Mouse (Mus musculus) MEL (cell line): ENCODE data around the gene Rpl13a. TPM values are rescaled to one million over a fixed set of nuclear protein-coding genes. Genes with fewer than 3 reads are reported as not detected.

ENCODE experiments used
- DNase-seq: peaks from one replicate; pipeline ENCODE4 v3.0.0; 2011; ENCODE audit warnings: low read depth, low spot score
- H3K27ac ChIP-seq: 2 replicates; pipeline ENCODE4 v1.5.1; 2012; ENCODE audit warnings: low read depth, mild to moderate bottlenecking, control low read depth, low read length, moderate library complexity; ENCODE audit not compliant: control insufficient read depth
- H3K27me3 ChIP-seq, 2 experiments: fragments of 150-350 bp in 1 of 2; sonication (generic) in 1 of 2; 2 replicates each; pipeline ENCODE4 v1.6.1; 2012; ENCODE audit warnings: low read length in 2 of 2, mild to moderate bottlenecking in 2 of 2, improper control_type of control experiment in 1 of 2, moderate library complexity in 1 of 2; ENCODE audit not compliant: insufficient read depth in 2 of 2, control insufficient read depth in 1 of 2
- H3K36me3 ChIP-seq, 2 experiments: 2 replicates each; pipeline ENCODE4 v1.6.1; 2012 to 2014; ENCODE audit warnings: low read length in 2 of 2, improper control_type of control experiment in 1 of 2, inconsistent platforms in 1 of 2, mild to moderate bottlenecking in 1 of 2; ENCODE audit not compliant: insufficient read depth in 2 of 2, control insufficient read depth in 1 of 2
- H3K4me1 ChIP-seq, 2 experiments: fragments of 150-350 bp in 1 of 2; sonication (generic) in 1 of 2; 2 replicates each; pipeline ENCODE4 v1.6.1; 2012; ENCODE audit warnings: low read length in 2 of 2, improper control_type of control experiment in 1 of 2, mild to moderate bottlenecking in 1 of 2; ENCODE audit not compliant: insufficient read depth in 2 of 2, control insufficient read depth in 1 of 2
- H3K4me3 ChIP-seq, 2 experiments: fragments of 150-350 bp in 1 of 2; sonication (generic) in 1 of 2; 2 replicates each; pipeline ENCODE4 v1.5.1; 2012; ENCODE audit warnings: low read depth in 2 of 2, low read length in 2 of 2, mild to moderate bottlenecking in 2 of 2, moderate library complexity in 2 of 2, control low read depth in 1 of 2, improper control_type of control experiment in 1 of 2; ENCODE audit not compliant: control insufficient read depth in 1 of 2, insufficient read depth in 1 of 2
- H3K79me2 ChIP-seq: 2 replicates; pipeline ENCODE4 v1.6.1; 2012; ENCODE audit warnings: mild to moderate bottlenecking, low read length, moderate library complexity; ENCODE audit not compliant: control insufficient read depth, poor library complexity, insufficient read depth
- H3K9ac ChIP-seq: 2 replicates; pipeline ENCODE4 v1.6.1; 2012; ENCODE audit warnings: low read depth, mild to moderate bottlenecking, control low read depth, low read length, moderate library complexity; ENCODE audit not compliant: control insufficient read depth, poor library complexity, severe bottlenecking
- H3K9me3 ChIP-seq: fragments of 150-350 bp; sonication (generic); replicated peaks from 2 replicates; pipeline ENCODE4 v1.6.1; 2012; ENCODE audit warnings: mild to moderate bottlenecking, low read length, improper control_type of control experiment, moderate library complexity; ENCODE audit not compliant: insufficient read depth
- CHD1 ChIP-seq: IDR thresholded peaks from 2 replicates; pipeline ENCODE4 v1.6.1; 2012; ENCODE audit warnings: low read depth, mild to moderate bottlenecking, inconsistent platforms, low read length, improper control_type of control experiment
- ELF1 ChIP-seq: IDR thresholded peaks from 2 replicates; pipeline ENCODE4 v1.6.1; 2014; ENCODE audit warnings: low read depth, mild to moderate bottlenecking, inconsistent platforms, low read length, improper control_type of control experiment, moderate library complexity
- EP300 ChIP-seq, 2 experiments: IDR thresholded peaks; 2 replicates each; pipeline ENCODE4 v1.6.1; 2011; ENCODE audit warnings: improper control_type of control experiment in 2 of 2, low read length in 2 of 2, low read depth in 1 of 2, mild to moderate bottlenecking in 1 of 2
- GATA1 ChIP-seq: IDR thresholded peaks from 2 replicates; pipeline ENCODE4 v1.6.1; 2011; ENCODE audit warnings: low read depth, low read length, improper control_type of control experiment
- MAX ChIP-seq: IDR thresholded peaks from 2 replicates; pipeline ENCODE4 v1.6.1; 2011; ENCODE audit warnings: low read length, improper control_type of control experiment
- MXI1 ChIP-seq: IDR thresholded peaks from 2 replicates; pipeline ENCODE4 v1.6.1; 2011; ENCODE audit warnings: mild to moderate bottlenecking, low read depth, low read length, improper control_type of control experiment
- MYB ChIP-seq: IDR thresholded peaks from 2 replicates; pipeline ENCODE4 v1.6.1; 2011; ENCODE audit warnings: mild to moderate bottlenecking, low read depth, low read length, improper control_type of control experiment
- NELFE ChIP-seq: IDR thresholded peaks from 2 replicates; pipeline ENCODE4 v1.6.1; 2011; ENCODE audit warnings: low read depth, low read length, improper control_type of control experiment
- POLR2A ChIP-seq, 2 experiments: IDR thresholded peaks; 2 replicates each; pipeline ENCODE4 v1.6.1; 2011 to 2012; ENCODE audit warnings: low read length in 2 of 2, mild to moderate bottlenecking in 2 of 2, control low read depth in 1 of 2, improper control_type of control experiment in 1 of 2, low read depth in 1 of 2, moderate library complexity in 1 of 2; ENCODE audit not compliant: control insufficient read depth in 1 of 2, insufficient read depth in 1 of 2, poor library complexity in 1 of 2
- RCOR1 ChIP-seq: IDR thresholded peaks from 2 replicates; pipeline ENCODE4 v1.6.1; 2012; ENCODE audit warnings: low read depth, mild to moderate bottlenecking, inconsistent platforms, low read length, improper control_type of control experiment
- TBP ChIP-seq: IDR thresholded peaks from 2 replicates; pipeline ENCODE4 v1.8.0; 2011; ENCODE audit warnings: low read depth, low read length, improper control_type of control experiment
- TCF12 ChIP-seq: IDR thresholded peaks from 2 replicates; pipeline ENCODE4 v1.6.1; 2014; ENCODE audit warnings: low read depth, mild to moderate bottlenecking, inconsistent platforms, low read length, improper control_type of control experiment, moderate library complexity
- UBTF ChIP-seq: IDR thresholded peaks from 2 replicates; pipeline ENCODE4 v1.6.1; 2012; ENCODE audit warnings: low read depth, mild to moderate bottlenecking, inconsistent platforms, low read length, improper control_type of control experiment, moderate library complexity, borderline replicate concordance; ENCODE audit not compliant: insufficient read depth
- polyA plus RNA-seq, 2 experiments: library from polyadenylated mRNA; stranded (reverse) in 1 of 2; unstranded in 1 of 2; fragments of >175 nt in 1 of 2; fragments of >200 nt in 1 of 2; gene quantifications; 2 replicates each; pipeline versions ENCODE4 v1.2.1 to v1.2.4; 2012; ENCODE audit warnings: low replicate concordance in 2 of 2, low read depth in 1 of 2; ENCODE audit not compliant: insufficient read length in 2 of 2, insufficient read depth in 1 of 2, missing spikeins in 1 of 2
- total RNA-seq: library from RNA; depleted of rRNA; stranded (reverse); fragments of 300-350 nt; gene quantifications from 2 replicates; pipeline ENCODE4 v1.2.3, GENCODE M21; 2012

The Rpl13a gene
- total and polyA plus RNA-seq, 3 experiments = 2,091 to 3,727 (median 3,160) TPM

GRCm38 (mm10) chr7:45117566-45117965 lies 11.0 kb downstream of the Rpl13a start:
- no peaks in the 10 kb centered on the region for H3K27me3 ChIP-seq
- no peak overlapping the region for H3K4me3 ChIP-seq
- peaks cover 0 to 13% of the 10 kb centered on the region in 2 experiments; a peak in 2 of 4 replicates for H3K36me3 ChIP-seq
- H3K9ac ChIP-seq = no peak overlapping the region
- H3K27ac ChIP-seq = no peak overlapping the region
- no peak for TF ChIP-seq MXI1
- TF ChIP-seq POLR2A (IDR thresholded peaks at IDR 0.05; ENCODE audit: control insufficient read depth in 1 of 2, insufficient read depth in 1 of 2, low read depth in 1 of 2, low read length in 2 of 2, poor library complexity in 1 of 2) = peak in 1 of 2 experiments; percentile 29; a peak in 1 of 4 replicates
- peaks cover 9% of the 10 kb centered on the region for H3K79me2 ChIP-seq
- peaks cover 3 to 29% of the 10 kb centered on the region in 2 experiments for H3K4me1 ChIP-seq
- DNase-seq = peak; percentile 52
- H3K9me3 ChIP-seq = no peaks in the 10 kb centered on the region

- TF ChIP-seq EP300 (IDR thresholded peaks at IDR 0.05; ENCODE audit: low read depth in 1 of 2, low read length in 2 of 2) (peak in 1 of 2 experiments; percentile 22; a peak in 1 of 4 replicates), UBTF (no peak), CHD1 (no peak), RCOR1 (0 out of 2 replicates have a peak, but pooled peaks have one; percentile 16), TCF12 (peak; percentile 42; the same call in 1 of the 2 replicates), MYB (no peak), POLR2A (IDR thresholded peaks at IDR 0.05; ENCODE audit: control insufficient read depth in 1 of 2, insufficient read depth in 1 of 2, low read depth in 1 of 2, low read length in 2 of 2, poor library complexity in 1 of 2) (no peak), GATA1 (peak; percentile 66), NELFE (no peak), ELF1 (no peak), MAX (0 out of 2 replicates have a peak, but pooled peaks have one; percentile 28)
- H3K9me3 ChIP-seq = no peaks in the 10 kb centered on the region
- H3K4me1 ChIP-seq = peaks cover 5 to 22% of the 10 kb centered on the region in 2 experiments
- no peak overlapping the region for H3K4me3 ChIP-seq
- no peaks in the 10 kb centered on the region for H3K79me2 ChIP-seq
- no peak for DNase-seq
- no peak overlapping the region for H3K27ac ChIP-seq
- no peaks in the 10 kb centered on the region for H3K27me3 ChIP-seq
- no peak overlapping the region for H3K9ac ChIP-seq
- peaks cover 0 to 5% of the 10 kb centered on the region in 2 experiments; a peak in 2 of 4 replicates for H3K36me3 ChIP-seq
Observed at GRCm38 (mm10) chr7:45113476-45113875, 15.1 kb downstream of the Rpl13a start.

GRCm38 (mm10) chr7:45112529-45112928 lies 16.0 kb downstream of the Rpl13a start:
- H3K9ac ChIP-seq = no peak overlapping the region
- DNase-seq = no peak
- H3K9me3 ChIP-seq = no peaks in the 10 kb centered on the region
- H3K4me3 ChIP-seq = no peak overlapping the region
- peaks cover 5 to 22% of the 10 kb centered on the region in 2 experiments for H3K4me1 ChIP-seq
- no peak overlapping the region for H3K27ac ChIP-seq
- H3K27me3 ChIP-seq = no peaks in the 10 kb centered on the region
- peaks cover 0 to 5% of the 10 kb centered on the region in 2 experiments; a peak in 2 of 4 replicates for H3K36me3 ChIP-seq
- H3K79me2 ChIP-seq = no peaks in the 10 kb centered on the region
- TF ChIP-seq TBP = no peak
- TF ChIP-seq, all 39 proteins: peak for 0
